Mouse (Mus musculus) liver, postnatal 0 days (tissue): ENCODE measurements at regions not wholly inside any gene's neighbourhood (a gene's known extent, or its start where the extent isn't known, plus 50 kb on each side); places are given as distances from the start of the nearest gene placed in this dataset.

Experiments used
- CTCF ChIP-seq: sonication (generic); IDR thresholded peaks from 2 replicates; pipeline ENCODE4 v1.5.1; 2016; ENCODE audit warnings: antibody characterized with exemption, low read depth
- EP300 ChIP-seq: IDR thresholded peaks from 2 replicates; pipeline ENCODE4 v1.6.1; 2016; ENCODE audit warnings: antibody characterized with exemption, low read depth, mild to moderate bottlenecking

DNA sequence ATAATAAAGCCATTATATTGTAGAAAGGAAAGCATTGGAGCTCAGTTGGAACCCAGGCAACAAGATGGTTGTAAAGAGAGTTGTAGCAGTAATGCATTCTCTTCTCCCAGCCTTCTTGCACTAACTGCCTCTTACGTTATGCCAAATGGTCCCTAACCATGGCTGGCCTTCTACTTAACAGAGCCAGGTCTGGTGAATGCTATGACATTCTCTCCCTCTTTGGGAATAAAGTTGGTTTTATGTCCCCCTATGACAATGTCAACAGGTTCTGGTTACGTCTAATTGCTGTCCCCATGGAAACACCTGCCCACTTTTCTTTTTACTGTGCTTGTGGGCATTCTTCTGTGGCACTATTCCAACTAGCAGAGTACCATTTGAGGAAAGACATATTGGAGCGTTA lies 126.4 kb upstream of the Npvf start:
- no peak for TF ChIP-seq CTCF
- no peak for TF ChIP-seq EP300
